Mouse (Mus musculus) liver, postnatal 0 days (tissue): ENCODE measurements around the gene Rgs8.

Source experiments
- CTCF ChIP-seq: sonication (generic); IDR thresholded peaks from 2 replicates; pipeline ENCODE4 v1.5.1; 2016; ENCODE audit warnings: antibody characterized with exemption, low read depth
- EP300 ChIP-seq: IDR thresholded peaks from 2 replicates; pipeline ENCODE4 v1.6.1; 2016; ENCODE audit warnings: antibody characterized with exemption, low read depth, mild to moderate bottlenecking

DNA sequence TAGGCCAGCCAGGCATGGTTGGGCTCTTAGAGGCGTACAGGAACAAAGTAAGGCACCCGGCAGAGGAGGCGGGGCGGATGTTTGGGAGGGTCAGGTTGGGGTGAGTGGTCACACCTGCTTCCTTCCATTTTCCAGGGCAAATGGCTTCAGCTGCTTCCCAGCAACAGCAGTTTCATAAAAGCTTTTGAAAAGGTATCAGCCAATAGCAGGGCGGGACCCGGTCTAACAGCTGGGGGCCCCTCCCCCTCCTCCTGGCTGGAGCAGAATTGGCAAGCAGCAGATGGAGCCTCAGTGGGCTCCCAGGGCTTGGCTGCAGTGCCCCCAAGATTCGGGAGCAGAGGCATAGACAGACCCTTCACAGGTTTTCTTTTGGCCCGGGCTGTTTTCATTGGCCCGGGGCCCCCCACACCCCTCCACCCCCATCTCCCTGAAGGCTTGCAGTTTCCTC lies 11.3 kb upstream of the Rgs8 start:
- no peak for TF ChIP-seq EP300
- TF ChIP-seq CTCF, result no peak
